Mouse (Mus musculus) kidney, adult 2 months (tissue): ENCODE data around the gene Znrf1. TPM values are rescaled to one million over a fixed set of nuclear protein-coding genes. Genes with fewer than 3 reads are reported as not detected.

Experiments
- DNase-seq: peaks from one replicate; pipeline ENCODE4 v3.0.0; 2021
- H3K27ac ChIP-seq: fragments of 200-500 bp; 2 replicates; pipeline ENCODE4 v1.5.1; 2012; ENCODE audit warnings: low read depth, low read length, control low read depth, inconsistent platforms; ENCODE audit not compliant: insufficient read depth
- H3K27me3 ChIP-seq: fragments of 200-500 bp; replicated peaks from 2 replicates; pipeline ENCODE4 v1.6.1; 2012; ENCODE audit warnings: mild to moderate bottlenecking, moderate library complexity, low read length, inconsistent platforms; ENCODE audit not compliant: control insufficient read depth, insufficient read depth
- H3K36me3 ChIP-seq: fragments of 200-500 bp; 2 replicates; pipeline ENCODE4 v1.6.1; 2012; ENCODE audit warnings: mild to moderate bottlenecking, moderate library complexity, low read length, inconsistent platforms; ENCODE audit not compliant: control insufficient read depth, insufficient read depth
- H3K4me1 ChIP-seq: fragments of 200-500 bp; 2 replicates; pipeline ENCODE4 v1.6.1; 2011; ENCODE audit warnings: low read length; ENCODE audit not compliant: control insufficient read depth, insufficient read depth
- H3K4me3 ChIP-seq: fragments of 200-500 bp; 2 replicates; pipeline ENCODE4 v1.5.1; 2011; ENCODE audit warnings: mild to moderate bottlenecking, low read depth, low read length, control low read depth; ENCODE audit not compliant: insufficient read depth
- CTCF ChIP-seq: fragments of 200-500 bp; conservative IDR thresholded peaks from 2 replicates; pipeline ENCODE4 v1.5.1; 2011; ENCODE audit warnings: low read depth, mild to moderate bottlenecking, control low read depth, low read length, moderate library complexity, mixed read lengths; ENCODE audit not compliant: insufficient read depth, insufficient read length
- POLR2A ChIP-seq: fragments of 200-500 bp; IDR thresholded peaks from one replicate; pipeline ENCODE4 v1.6.1; 2011; ENCODE audit warnings: low read depth, low read length, control low read depth
- WGBS: fragments of 180-500 bp; shearing (Covaris S2); methylation state at CpG from one replicate; pipeline ENCODE4 v1.1.7; 2018; 5-methylcytosine and 5-hydroxymethylcytosine counted together
- polyA plus RNA-seq: library from polyadenylated mRNA; depleted of rRNA; stranded (reverse); fragments of >200 nt; gene quantifications from 2 replicates; pipeline ENCODE4 v1.2.3, GENCODE M21; 2012

Gene Znrf1
- polyA plus RNA-seq, 1 experiment, result 39.7 TPM

DNA sequence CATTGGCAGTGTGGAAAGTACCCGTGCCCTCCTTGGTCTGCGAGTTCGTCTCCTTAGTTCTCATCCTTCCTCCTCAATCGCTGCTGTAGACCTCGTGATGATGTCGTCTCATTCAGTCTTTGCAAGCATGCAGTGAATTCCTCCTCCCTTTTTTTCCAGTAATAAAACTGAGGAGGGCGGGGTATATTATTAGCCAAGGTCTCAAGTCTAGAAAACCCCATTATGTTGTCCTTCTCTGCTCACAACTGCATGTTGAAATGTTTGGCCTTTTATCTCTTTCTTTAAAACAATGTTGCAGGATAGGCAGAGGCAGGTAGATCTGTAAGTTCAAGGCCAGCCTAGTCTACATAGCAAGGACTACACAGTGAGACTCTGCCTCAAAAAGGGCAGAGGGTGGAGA lies 71.5 kb downstream of the Znrf1 start:
- H3K4me3 ChIP-seq, result no peak overlapping the region
- no peak overlapping the region for H3K27ac ChIP-seq
- no peaks in the 10 kb centered on the region for H3K27me3 ChIP-seq
- no peak for DNase-seq
- H3K36me3 ChIP-seq, result no peaks in the 10 kb centered on the region
- WGBS, result 71% methylated on average over 7 of the region's 7 CpGs
- no peaks in the 10 kb centered on the region for H3K4me1 ChIP-seq
- TF ChIP-seq POLR2A (no peak), CTCF (no peak)

DNA sequence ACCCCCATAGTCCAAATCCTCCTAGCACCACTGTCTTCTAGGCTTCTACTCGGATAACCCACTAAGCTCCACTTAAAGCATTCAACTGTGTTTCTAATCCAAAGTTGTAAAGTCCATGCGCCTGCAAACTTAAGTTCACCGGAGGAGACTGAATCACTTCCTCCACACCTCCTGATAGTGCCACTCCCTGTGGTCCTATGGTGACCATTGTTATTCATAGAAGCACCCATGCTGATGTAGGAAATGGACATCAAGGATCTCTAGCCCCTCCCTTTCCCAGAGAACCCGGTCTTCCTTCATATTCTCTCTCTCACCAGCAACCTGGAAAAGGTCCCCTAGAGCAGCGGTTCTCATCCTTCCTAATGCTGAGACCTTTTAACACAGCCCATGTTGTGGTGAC lies 77.3 kb downstream of the Znrf1 start:
- Histone ChIP-seq H3K27me3 (no peaks in the 10 kb centered on the region), H3K4me1 (no peaks in the 10 kb centered on the region), H3K36me3 (no peaks in the 10 kb centered on the region), H3K4me3 (no peak overlapping the region), H3K27ac (no peak overlapping the region)
- WGBS, result 70% methylated on average over 5 of the region's 5 CpGs
- TF ChIP-seq POLR2A (no peak), CTCF (no peak)
- DNase-seq, result no peak

DNA sequence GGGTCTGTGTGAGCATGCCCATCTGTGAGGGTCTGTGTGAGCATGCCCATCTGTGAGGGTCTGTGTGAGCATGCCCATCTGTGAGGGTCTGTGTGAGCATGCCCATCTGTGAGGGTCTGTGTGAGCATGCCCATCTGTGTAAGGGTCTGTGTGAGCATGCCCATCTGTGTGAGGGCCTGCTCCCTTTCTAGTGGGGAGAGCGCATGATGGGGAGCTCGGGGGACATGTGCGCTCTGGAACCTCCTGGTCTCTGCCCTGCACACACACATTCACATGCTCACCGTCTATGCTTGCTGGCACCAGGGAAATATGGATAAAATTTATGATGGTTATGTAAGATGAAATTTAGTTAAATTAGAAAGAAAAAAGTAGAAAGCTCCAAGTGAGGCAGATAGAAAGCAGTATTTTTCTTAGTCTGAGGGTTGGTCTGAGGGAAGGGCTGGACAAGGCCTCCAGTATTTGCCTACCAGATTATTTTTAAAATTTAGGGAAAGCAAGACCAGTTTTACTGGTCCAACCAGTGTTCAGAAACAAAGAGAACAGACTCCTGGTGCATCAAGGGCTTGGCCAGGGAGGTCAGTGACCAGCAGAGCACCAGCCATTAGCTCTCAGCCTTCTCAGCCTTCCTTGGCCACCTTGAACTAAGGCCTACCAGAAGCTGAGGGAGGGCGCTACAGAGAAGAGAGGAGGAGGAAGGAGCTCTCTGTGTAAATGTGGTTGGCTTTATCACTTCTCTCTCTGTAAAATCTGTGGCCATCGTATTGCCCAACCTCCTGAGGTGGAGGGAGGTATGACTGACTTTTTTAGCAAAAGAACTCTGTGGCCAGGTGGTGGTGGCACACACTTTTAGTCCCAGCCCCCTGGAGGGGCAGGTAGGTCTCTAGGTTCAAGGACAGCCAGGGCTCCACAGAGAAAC lies 79.1 kb downstream of the Znrf1 start:
- no peaks in the 10 kb centered on the region for H3K27me3 ChIP-seq
- DNase-seq, result no peak
- H3K27ac ChIP-seq, result no peak overlapping the region
- H3K36me3 ChIP-seq, result no peaks in the 10 kb centered on the region
- TF ChIP-seq CTCF, result no peak
- no peak for TF ChIP-seq POLR2A
- 82% methylated on average over 6 of the region's 6 CpGs for WGBS
- H3K4me3 ChIP-seq, result no peak overlapping the region
- H3K4me1 ChIP-seq, result peaks cover 6% of the 10 kb centered on the region

DNA sequence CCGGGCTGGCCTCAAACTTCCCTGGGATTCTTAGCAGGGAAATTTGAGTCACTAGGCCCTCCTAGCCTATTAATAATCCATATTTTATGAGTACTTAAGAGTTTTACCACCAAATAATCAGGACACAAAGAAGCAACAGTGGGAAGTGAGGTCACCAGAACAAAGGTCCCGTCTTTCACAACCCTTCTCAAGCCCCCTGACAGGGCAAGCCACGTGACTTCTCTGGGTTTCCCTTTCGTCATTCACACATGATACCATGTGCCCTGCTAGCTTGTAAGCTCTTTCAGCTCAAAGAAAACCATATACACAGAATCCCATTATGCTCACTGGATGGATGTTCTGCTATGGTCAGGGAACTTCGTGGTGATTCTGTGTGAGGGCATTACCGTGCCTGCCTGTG lies 81.9 kb downstream of the Znrf1 start:
- H3K4me1 ChIP-seq, result peaks cover 9% of the 10 kb centered on the region
- no peak overlapping the region for H3K27ac ChIP-seq
- H3K4me3 ChIP-seq, result no peak overlapping the region
- 70% methylated on average over 6 of the region's 6 CpGs for WGBS
- no peaks in the 10 kb centered on the region for H3K36me3 ChIP-seq
- no peak for TF ChIP-seq POLR2A
- no peak for TF ChIP-seq CTCF
- H3K27me3 ChIP-seq, result no peaks in the 10 kb centered on the region
- DNase-seq, result no peak

DNA sequence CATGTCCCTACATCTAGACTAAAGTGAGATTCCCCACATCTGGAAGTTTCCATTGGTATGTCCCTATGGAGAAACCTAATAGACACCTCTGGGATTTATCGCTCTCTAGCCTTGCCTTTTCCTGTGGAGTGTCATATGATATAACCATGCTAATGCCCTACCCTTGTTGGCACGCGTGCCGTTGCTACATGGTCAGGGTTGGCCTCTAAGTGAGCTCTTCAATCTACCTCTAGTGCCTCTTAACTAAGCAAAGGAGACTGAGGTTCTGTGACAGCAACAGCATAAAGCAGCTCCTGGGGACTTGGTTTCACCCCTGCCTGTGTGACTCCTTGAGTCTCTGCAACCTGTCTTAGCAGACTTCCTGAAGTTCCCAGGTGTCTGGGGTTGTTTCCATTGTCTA lies 82.4 kb downstream of the Znrf1 start:
- no peak overlapping the region for H3K27ac ChIP-seq
- no peaks in the 10 kb centered on the region for H3K36me3 ChIP-seq
- 86% methylated on average over 4 of the region's 4 CpGs for WGBS
- DNase-seq, result no peak
- TF ChIP-seq POLR2A (no peak), CTCF (no peak)
- H3K4me1 ChIP-seq, result peaks cover 12% of the 10 kb centered on the region
- no peaks in the 10 kb centered on the region for H3K27me3 ChIP-seq
- no peak overlapping the region for H3K4me3 ChIP-seq

DNA sequence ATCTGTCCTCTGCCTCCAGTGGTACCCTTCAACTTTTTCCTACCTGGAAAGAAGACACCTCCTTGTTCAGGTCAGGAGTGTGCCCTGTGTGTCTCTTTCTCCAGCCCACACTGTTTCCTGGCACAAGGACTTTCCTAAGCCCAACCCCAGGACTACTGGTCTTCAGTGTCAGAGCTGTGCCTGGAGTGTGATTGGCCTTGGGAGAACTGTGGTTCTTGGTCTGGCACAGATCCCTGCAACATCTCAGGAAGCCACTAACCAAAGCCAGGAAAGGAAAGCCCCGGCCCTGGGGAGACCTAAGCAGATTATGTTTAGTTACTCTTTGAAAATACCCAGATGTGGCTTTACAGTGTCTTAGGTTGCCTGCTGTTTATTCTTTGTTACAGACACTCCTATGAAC lies 84.0 kb downstream of the Znrf1 start:
- Histone ChIP-seq H3K27ac (no peak overlapping the region), H3K4me3 (no peak overlapping the region), H3K4me1 (peaks cover 26% of the 10 kb centered on the region), H3K27me3 (no peaks in the 10 kb centered on the region), H3K36me3 (no peaks in the 10 kb centered on the region)
- 26% methylated on average over 1 of the region's 1 CpGs for WGBS
- no peak for TF ChIP-seq CTCF
- peak; percentile 63 for DNase-seq

DNA sequence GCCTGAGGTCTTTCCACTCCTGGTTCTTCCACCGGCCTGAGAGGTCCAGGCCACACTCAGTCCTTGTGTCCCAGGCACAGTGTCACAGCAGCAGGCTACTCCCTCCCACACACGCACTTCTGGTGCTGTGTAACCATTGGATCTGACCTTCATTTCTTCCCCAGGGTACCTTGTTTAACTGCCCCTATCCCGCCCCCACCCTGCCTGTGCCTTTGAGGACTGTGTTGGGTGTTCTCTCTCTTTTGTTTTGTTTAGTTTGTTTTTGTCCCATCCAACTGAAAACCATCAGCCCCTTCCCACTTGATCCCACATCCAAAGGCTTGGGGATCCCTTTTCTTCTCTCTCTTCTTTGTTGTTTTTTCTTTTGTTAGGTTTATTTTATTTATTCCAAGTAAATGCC lies 86.2 kb downstream of the Znrf1 start:
- DNase-seq, result no peak
- Histone ChIP-seq H3K4me3 (no peak overlapping the region), H3K27me3 (no peaks in the 10 kb centered on the region), H3K4me1 (peaks cover 32% of the 10 kb centered on the region), H3K36me3 (no peaks in the 10 kb centered on the region), H3K27ac (no peak overlapping the region)
- TF ChIP-seq POLR2A (no peak), CTCF (no peak)
- 75% methylated on average over 3 of the region's 3 CpGs for WGBS
